Mouse (Mus musculus) kidney, embryonic 15.5 days (tissue): Measurements from ENCODE around the gene Aldh1b1. TPM values are rescaled to one million over a fixed set of nuclear protein-coding genes. Genes with fewer than 3 reads are reported as not detected.

Source experiments
- ATAC-seq: fragments of 200-750 bp; cut with Nextera tagmentation; replicated peaks from 2 replicates; pipeline ENCODE4 v1.8.0; 2017; ENCODE audit warnings: moderate TSS enrichment; ENCODE audit not compliant: low FRiP score
- H3K27ac ChIP-seq: fragments of 300-500 bp; sonication (generic); 2 replicates; pipeline ENCODE4 v1.5.1; 2015; ENCODE audit warnings: mild to moderate bottlenecking, inconsistent platforms
- H3K27me3 ChIP-seq: fragments of 300-500 bp; sonication (generic); 2 replicates; pipeline ENCODE4 v1.6.1; 2015; ENCODE audit warnings: inconsistent platforms
- H3K36me3 ChIP-seq: fragments of 300-500 bp; sonication (generic); 2 replicates; pipeline ENCODE4 v1.6.1; 2015; ENCODE audit warnings: inconsistent platforms
- H3K4me1 ChIP-seq: fragments of 300-500 bp; sonication (generic); 2 replicates; pipeline ENCODE4 v1.6.1; 2015; ENCODE audit warnings: inconsistent platforms
- H3K4me2 ChIP-seq: fragments of 300-500 bp; sonication (generic); 2 replicates; pipeline ENCODE4 v1.6.1; 2015; ENCODE audit warnings: moderate library complexity, mild to moderate bottlenecking, inconsistent platforms
- H3K4me3 ChIP-seq: fragments of 300-500 bp; sonication (generic); replicated peaks from 2 replicates; pipeline ENCODE4 v1.5.1; 2015; ENCODE audit warnings: mild to moderate bottlenecking, inconsistent platforms
- H3K9ac ChIP-seq: fragments of 300-500 bp; sonication (generic); 2 replicates; pipeline ENCODE4 v1.6.1; 2015; ENCODE audit warnings: mild to moderate bottlenecking, inconsistent platforms
- H3K9me3 ChIP-seq: fragments of 300-500 bp; sonication (generic); replicated peaks from 2 replicates; pipeline ENCODE4 v1.6.1; 2016; ENCODE audit warnings: inconsistent platforms
- WGBS: fragments of 180-500 bp; shearing (Covaris S2); methylation state at CpG from one replicate; pipeline ENCODE4 v1.1.7; 2015; ENCODE audit warnings: mixed read lengths; 5-methylcytosine and 5-hydroxymethylcytosine counted together
- polyA plus RNA-seq: library from polyadenylated mRNA; unstranded; fragments of >200 nt; fragmentation: Nextera tagmentation; extraction: Ambion mirVana; gene quantifications from 2 replicates; pipeline ENCODE4 v1.2.1, GENCODE M21; 2015

The Aldh1b1 gene
- polyA plus RNA-seq, 1 experiment from 2014 or later: 11.2 TPM

GRCm38 (mm10) chr4:45765121-45765564 is 33.7 kb upstream of the Aldh1b1 start:
- peaks cover 57% of the 10 kb centered on the region for H3K4me1 ChIP-seq

DNA sequence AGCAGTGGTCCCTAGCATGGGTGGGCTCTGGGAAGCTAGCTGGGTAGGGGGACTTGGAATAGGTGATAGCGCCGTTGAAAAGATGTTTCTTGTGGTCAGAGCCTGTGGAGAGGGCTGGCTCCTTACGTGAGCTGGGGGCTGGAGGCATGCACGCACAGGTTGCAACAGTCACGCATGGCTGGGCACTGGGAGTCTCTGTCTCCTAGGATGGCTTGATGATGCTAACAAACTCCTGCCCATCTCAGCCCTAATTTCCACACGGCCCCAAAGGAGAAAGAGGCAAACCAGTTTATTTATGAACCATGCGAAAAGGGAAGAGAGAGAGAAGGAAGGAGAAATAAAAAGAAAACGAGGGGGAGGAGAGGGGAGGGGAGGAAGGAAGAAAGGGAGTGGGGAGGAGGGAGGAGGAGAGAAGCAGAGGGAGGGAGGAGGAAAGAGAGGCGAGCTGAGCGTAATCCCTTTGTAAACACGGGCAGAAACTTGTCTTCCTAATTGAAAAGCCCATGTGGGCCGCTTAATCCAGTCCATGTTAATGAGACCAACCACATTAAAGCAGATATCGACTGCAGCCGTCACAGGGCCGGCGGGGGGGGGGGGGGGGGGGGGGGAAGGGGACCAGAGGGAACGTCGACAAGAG is 33.1 kb upstream of the Aldh1b1 start:
- Histone ChIP-seq H3K9ac (0 out of 2 replicates have a peak overlapping the region, but pooled peaks have one; percentile 2), H3K4me1 (peaks cover 62% of the 10 kb centered on the region)

More at GRCm38 (mm10) chr4:45765121-45765564, 33.7 kb upstream of the Aldh1b1 start:
- WGBS: 4% methylated on average over 16 of the region's 16 CpGs
- Histone ChIP-seq H3K9me3 (no peaks in the 10 kb centered on the region), H3K4me2 (peak overlapping the region; percentile 51), H3K4me3 (peak overlapping the region; percentile 17), H3K9ac (0 out of 2 replicates have a peak overlapping the region, but pooled peaks have one; percentile 2), H3K27me3 (peaks cover 67% of the 10 kb centered on the region), H3K36me3 (no peaks in the 10 kb centered on the region), H3K27ac (no peak overlapping the region)
- 0 out of 2 replicates have a peak, but pooled peaks have one; percentile 5 for ATAC-seq

GRCm38 (mm10) chr4:45766774-45767173 is 32.0 kb upstream of the Aldh1b1 start:
- 86% methylated on average over 7 of the region's 7 CpGs for WGBS
- no peak overlapping the region for H3K27ac ChIP-seq
- H3K4me3 ChIP-seq: no peak overlapping the region
- H3K27me3 ChIP-seq: peaks cover 77% of the 10 kb centered on the region
- no peak for ATAC-seq
- H3K4me1 ChIP-seq: peaks cover 65% of the 10 kb centered on the region
- H3K36me3 ChIP-seq: no peaks in the 10 kb centered on the region
- no peaks in the 10 kb centered on the region for H3K9me3 ChIP-seq
- H3K9ac ChIP-seq: no peak overlapping the region
- H3K4me2 ChIP-seq: no peak overlapping the region

More for the DNA sequence above, 33.1 kb upstream of the Aldh1b1 start:
- WGBS: under 1% methylated on average over 11 of the region's 18 CpGs
- peaks cover 72% of the 10 kb centered on the region for H3K27me3 ChIP-seq
- no peak overlapping the region for H3K27ac ChIP-seq
- 0 out of 2 replicates have a peak, but pooled peaks have one; percentile 27 for ATAC-seq
- H3K9me3 ChIP-seq: no peaks in the 10 kb centered on the region
- H3K4me2 ChIP-seq: peak overlapping the region; percentile 51
- peak overlapping the region; percentile 17 for H3K4me3 ChIP-seq
- H3K36me3 ChIP-seq: no peaks in the 10 kb centered on the region

- no peaks in the 10 kb centered on the region for H3K9me3 ChIP-seq
- peaks cover 70% of the 10 kb centered on the region for H3K27me3 ChIP-seq
- no peaks in the 10 kb centered on the region for H3K36me3 ChIP-seq
- 46% methylated on average over 11 of the region's 11 CpGs for WGBS
- H3K9ac ChIP-seq: no peak overlapping the region
- H3K4me1 ChIP-seq: peaks cover 67% of the 10 kb centered on the region
- H3K4me2 ChIP-seq: no peak overlapping the region
- no peak for ATAC-seq
- no peak overlapping the region for H3K4me3 ChIP-seq
- H3K27ac ChIP-seq: no peak overlapping the region
Observed at GRCm38 (mm10) chr4:45767891-45768558, 30.8 kb upstream of the Aldh1b1 start.

DNA sequence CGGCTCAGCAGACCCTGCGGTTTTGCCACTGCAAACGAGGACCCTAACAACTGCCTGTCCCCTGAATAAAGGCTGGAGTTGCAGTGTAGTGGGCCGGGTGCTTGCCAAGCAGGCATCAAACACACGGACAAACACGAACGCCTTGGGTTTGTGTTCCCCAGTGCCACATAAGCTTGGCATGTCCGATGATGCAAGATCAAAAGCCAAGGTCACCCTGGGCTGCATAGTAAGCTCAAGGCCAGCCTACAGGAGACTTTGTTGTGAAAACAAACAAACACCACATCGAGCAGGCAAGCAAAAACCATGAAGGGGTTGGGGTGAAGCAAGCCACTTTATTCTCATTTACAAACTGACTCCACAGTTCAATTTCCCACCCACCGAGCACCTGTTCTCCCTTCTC is 29.7 kb upstream of the Aldh1b1 start:
- WGBS: 60% methylated on average over 10 of the region's 10 CpGs
- Histone ChIP-seq H3K36me3 (no peaks in the 10 kb centered on the region), H3K9me3 (no peaks in the 10 kb centered on the region), H3K4me1 (peaks cover 56% of the 10 kb centered on the region), H3K27ac (no peak overlapping the region), H3K27me3 (peaks cover 59% of the 10 kb centered on the region), H3K9ac (no peak overlapping the region), H3K4me2 (no peak overlapping the region), H3K4me3 (no peak overlapping the region)
- no peak for ATAC-seq

DNA sequence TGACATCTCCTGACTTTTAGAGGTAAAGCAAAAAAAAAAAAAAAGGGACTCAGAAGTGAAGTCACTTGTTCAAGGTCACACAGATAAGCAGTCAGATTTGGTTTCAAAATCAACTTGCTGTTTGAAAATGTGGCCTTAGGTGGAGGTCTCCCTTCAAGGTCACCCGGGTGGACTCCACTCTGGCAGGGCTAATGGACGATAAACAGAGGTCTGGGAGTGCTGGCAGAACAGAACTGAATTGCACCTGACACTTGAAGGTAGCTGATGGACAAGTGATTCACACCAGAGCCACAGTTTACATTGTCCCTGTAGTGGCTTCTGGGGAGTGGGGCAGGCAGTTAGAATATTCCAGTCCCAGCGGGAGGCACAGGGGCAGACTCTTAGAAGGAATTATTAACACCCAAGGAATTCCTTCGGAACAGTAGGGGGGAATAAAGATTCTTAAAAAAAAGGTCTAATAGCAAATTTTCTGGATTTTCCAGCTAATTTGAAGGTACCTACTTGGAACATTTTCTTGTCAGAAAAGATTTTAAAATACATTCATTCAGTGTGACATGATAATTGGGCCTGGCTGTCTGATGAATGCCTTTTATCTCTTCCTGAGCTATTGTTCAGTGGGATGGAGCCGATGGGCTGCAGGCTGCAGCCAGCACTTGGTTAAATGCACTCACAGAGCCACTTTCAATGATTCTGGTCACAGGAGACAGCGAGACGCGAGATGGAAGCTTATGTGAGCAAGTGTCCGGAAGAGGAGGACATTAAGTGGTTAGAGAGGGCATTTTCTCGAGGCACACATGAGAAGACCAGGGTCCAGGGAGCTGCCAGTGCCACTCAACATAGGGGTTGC is 28.8 kb upstream of the Aldh1b1 start:
- 35% methylated on average over 10 of the region's 10 CpGs for WGBS
- no peaks in the 10 kb centered on the region for H3K9me3 ChIP-seq
- no peak overlapping the region for H3K27ac ChIP-seq
- ATAC-seq: no peak
- H3K4me3 ChIP-seq: no peak overlapping the region
- H3K9ac ChIP-seq: no peak overlapping the region
- H3K36me3 ChIP-seq: no peaks in the 10 kb centered on the region
- peaks cover 53% of the 10 kb centered on the region for H3K27me3 ChIP-seq
- no peak overlapping the region for H3K4me2 ChIP-seq
- peaks cover 49% of the 10 kb centered on the region for H3K4me1 ChIP-seq

DNA sequence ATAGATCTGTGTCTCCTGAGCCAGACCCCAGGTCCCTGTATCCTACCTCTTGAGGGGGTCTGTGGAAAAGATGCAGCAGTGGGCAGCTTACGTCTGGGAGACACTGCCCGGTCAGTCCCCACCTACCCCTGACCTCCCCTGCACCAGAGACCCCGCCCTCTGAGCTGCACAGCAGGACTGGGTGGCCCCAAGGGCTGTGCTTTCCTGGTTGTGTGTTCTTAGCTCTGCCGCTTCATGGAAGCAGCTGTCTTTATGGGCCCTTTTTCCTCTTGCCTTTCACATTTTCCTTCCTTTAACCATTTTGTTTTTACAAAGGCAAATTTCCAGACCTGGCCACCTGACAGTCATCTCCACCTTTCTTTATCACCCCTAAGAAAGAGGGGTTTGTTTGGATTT is 28.2 kb upstream of the Aldh1b1 start:
- peaks cover 43% of the 10 kb centered on the region for H3K4me1 ChIP-seq
- no peak overlapping the region for H3K27ac ChIP-seq
- H3K4me3 ChIP-seq: no peak overlapping the region
- no peak overlapping the region for H3K4me2 ChIP-seq
- no peak overlapping the region for H3K9ac ChIP-seq
- no peaks in the 10 kb centered on the region for H3K9me3 ChIP-seq
- peaks cover 46% of the 10 kb centered on the region for H3K27me3 ChIP-seq
- WGBS: 34% methylated on average over 4 of the region's 4 CpGs
- no peak for ATAC-seq
- H3K36me3 ChIP-seq: no peaks in the 10 kb centered on the region

GRCm38 (mm10) chr4:45771173-45771572 is 27.6 kb upstream of the Aldh1b1 start:
- H3K4me1 ChIP-seq: peaks cover 38% of the 10 kb centered on the region
- no peak for ATAC-seq
- H3K4me3 ChIP-seq: no peak overlapping the region
- no peaks in the 10 kb centered on the region for H3K9me3 ChIP-seq
- WGBS: 40% methylated on average over 8 of the region's 8 CpGs
- H3K27ac ChIP-seq: no peak overlapping the region
- H3K4me2 ChIP-seq: no peak overlapping the region
- H3K27me3 ChIP-seq: peaks cover 46% of the 10 kb centered on the region
- H3K9ac ChIP-seq: no peak overlapping the region
- H3K36me3 ChIP-seq: no peaks in the 10 kb centered on the region

- Histone ChIP-seq H3K9ac (no peak overlapping the region), H3K27me3 (peaks cover 45% of the 10 kb centered on the region), H3K36me3 (no peaks in the 10 kb centered on the region), H3K27ac (no peak overlapping the region), H3K4me1 (peaks cover 33% of the 10 kb centered on the region), H3K9me3 (no peaks in the 10 kb centered on the region), H3K4me2 (no peak overlapping the region), H3K4me3 (no peak overlapping the region)
- ATAC-seq: no peak
- 4% methylated on average over 5 of the region's 5 CpGs for WGBS
Observed at GRCm38 (mm10) chr4:45771619-45772018, 27.2 kb upstream of the Aldh1b1 start.

DNA sequence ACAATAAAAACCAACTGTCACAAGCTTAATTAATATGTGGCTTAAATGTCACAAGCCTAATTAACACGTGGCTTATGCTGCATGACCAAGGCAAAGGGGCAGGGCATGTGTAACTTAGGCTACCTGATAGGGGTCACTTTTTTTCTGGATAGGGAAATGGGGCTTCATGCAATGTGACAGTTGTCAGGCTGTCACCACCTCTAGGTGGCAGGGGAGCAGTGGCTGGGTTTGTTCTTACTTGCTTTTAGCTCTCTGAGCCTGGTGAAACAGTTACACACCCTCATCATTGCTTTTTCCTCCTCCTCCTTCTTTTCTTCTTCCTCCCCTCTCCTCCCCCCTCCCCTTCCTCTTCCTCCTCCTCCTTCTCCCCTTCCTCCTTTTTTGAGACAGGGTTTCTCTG is 15.2 kb upstream of the Aldh1b1 start:
- 30% methylated on average over 1 of the region's 1 CpGs for WGBS
- H3K9ac ChIP-seq: no peak overlapping the region
- H3K9me3 ChIP-seq: no peaks in the 10 kb centered on the region
- H3K4me3 ChIP-seq: no peak overlapping the region
- ATAC-seq: no peak
- H3K4me2 ChIP-seq: no peak overlapping the region
- peaks cover 9% of the 10 kb centered on the region; the same call in 1 of the 2 replicates for H3K4me1 ChIP-seq
- H3K27me3 ChIP-seq: no peaks in the 10 kb centered on the region
- no peak overlapping the region for H3K27ac ChIP-seq
- H3K36me3 ChIP-seq: no peaks in the 10 kb centered on the region

GRCm38 (mm10) chr4:45785959-45786358 is 12.9 kb upstream of the Aldh1b1 start:
- 33% methylated on average over 2 of the region's 2 CpGs for WGBS
- H3K9ac ChIP-seq: no peak overlapping the region
- peaks cover 21% of the 10 kb centered on the region; the same call in 1 of the 2 replicates for H3K4me1 ChIP-seq
- no peak overlapping the region for H3K27ac ChIP-seq
- ATAC-seq: no peak
- H3K4me3 ChIP-seq: no peak overlapping the region
- H3K27me3 ChIP-seq: no peaks in the 10 kb centered on the region
- H3K36me3 ChIP-seq: no peaks in the 10 kb centered on the region
- no peak overlapping the region for H3K4me2 ChIP-seq
- no peaks in the 10 kb centered on the region for H3K9me3 ChIP-seq

DNA sequence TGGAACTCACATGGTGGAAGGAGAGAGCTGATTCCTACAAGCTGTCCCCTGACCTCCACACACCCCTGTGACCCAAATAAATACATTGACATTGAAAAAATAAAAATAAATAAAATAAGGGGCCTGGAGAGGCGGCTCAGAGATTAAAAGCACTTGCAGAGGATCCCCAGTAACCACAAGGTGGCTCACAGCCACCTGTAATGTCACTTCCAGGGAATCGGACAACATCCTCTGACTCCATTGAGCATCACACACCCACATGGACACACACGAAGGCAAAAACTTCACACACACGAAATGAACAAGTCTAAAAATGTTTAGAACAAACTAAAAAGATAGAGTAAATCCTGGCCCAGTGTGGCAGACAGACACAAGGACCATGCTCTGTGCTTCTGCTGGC is 12.1 kb upstream of the Aldh1b1 start:
- H3K27me3 ChIP-seq: no peaks in the 10 kb centered on the region
- no peak overlapping the region for H3K4me3 ChIP-seq
- no peak overlapping the region for H3K9ac ChIP-seq
- WGBS: 58% methylated on average over 4 of the region's 4 CpGs
- H3K9me3 ChIP-seq: no peaks in the 10 kb centered on the region
- ATAC-seq: no peak
- H3K4me1 ChIP-seq: peaks cover 21% of the 10 kb centered on the region; the same call in 1 of the 2 replicates
- H3K27ac ChIP-seq: no peak overlapping the region
- H3K4me2 ChIP-seq: no peak overlapping the region
- no peaks in the 10 kb centered on the region for H3K36me3 ChIP-seq
